Mouse (Mus musculus): Measurements from ENCODE around the gene Ece1. TPM values are rescaled to one million over a fixed set of nuclear protein-coding genes. Genes with fewer than 3 reads are reported as not detected.

Ece1 gene
- total and polyA plus RNA-seq, 3 experiments: 25.3 to 43.8 TPM; not detected in 1

- Histone ChIP-seq H3K79me2 (ENCODE audit: control insufficient read depth, insufficient read depth, low read length, poor library complexity) (no peaks in the 10 kb centered on the region), H3K27ac (ENCODE audit: control insufficient read depth, low read depth, low read length) (no peak overlapping the region), H3K9me3 (replicated peaks; ENCODE audit: insufficient read depth, low read length) (no peaks in the 10 kb centered on the region), H3K27me3 (ENCODE audit: control insufficient read depth in 1 of 2, insufficient read depth in 2 of 2, low read length in 2 of 2) (no peaks in the 10 kb centered on the region), H3K4me1 (ENCODE audit: control insufficient read depth in 1 of 2, insufficient read depth in 2 of 2, low read length in 2 of 2) (peaks cover 0 to 8% of the 10 kb centered on the region in 2 experiments; a peak in 1 of 4 replicates), H3K36me3 (ENCODE audit: control insufficient read depth in 1 of 2, insufficient read depth in 2 of 2, low read length in 2 of 2) (no peaks in the 10 kb centered on the region), H3K9ac (ENCODE audit: control insufficient read depth, low read depth, low read length, poor library complexity, severe bottlenecking) (no peak overlapping the region), H3K4me3 (ENCODE audit: control insufficient read depth in 1 of 2, insufficient read depth in 1 of 2, low read depth in 2 of 2, low read length in 2 of 2) (no peak overlapping the region)
- DNase-seq (ENCODE audit: low read depth, low spot score): peak; percentile 87
- peak; percentile 77 for TF ChIP-seq RAD21 (IDR thresholded peaks at IDR 0.05; ENCODE audit: low read depth, low read length)
- no peak for TF ChIP-seq ZNF384 (IDR thresholded peaks at IDR 0.05; ENCODE audit: low read depth, low read length)
- TF ChIP-seq CTCF (IDR thresholded peaks at IDR 0.05 in 2 of 3, conservative IDR thresholded peaks at IDR 0.05 in 1 of 3; ENCODE audit: control insufficient read depth in 1 of 3, insufficient read depth in 1 of 3, low read depth in 2 of 3, low read length in 3 of 3, poor library complexity in 1 of 3, severe bottlenecking in 1 of 3): peak; percentile 86 to 96 (median 93)
- TF ChIP-seq SMC3 (IDR thresholded peaks at IDR 0.05; ENCODE audit: low read depth, low read length): peak; percentile 88
- peak; percentile 57; the same call in 1 of the 2 replicates for TF ChIP-seq ZC3H11A (IDR thresholded peaks at IDR 0.05; ENCODE audit: low read depth, low read length)
- no peak for TF ChIP-seq MXI1 (IDR thresholded peaks at IDR 0.05; ENCODE audit: low read depth, low read length)
- no peak for TF ChIP-seq JUND (IDR thresholded peaks at IDR 0.05; ENCODE audit: low read depth, low read length)
Observed at GRCm38 (mm10) chr4:137857116-137857515, 4.9 kb upstream of the Ece1 start.

GRCm38 (mm10) chr4:137858371-137858770 lies 3.7 kb upstream of the Ece1 start:
- H3K4me3 ChIP-seq (ENCODE audit: control insufficient read depth in 1 of 2, insufficient read depth in 1 of 2, low read depth in 2 of 2, low read length in 2 of 2): no peak overlapping the region
- peaks cover 0 to 4% of the 10 kb centered on the region in 2 experiments; a peak in 2 of 4 replicates for H3K36me3 ChIP-seq (ENCODE audit: control insufficient read depth in 1 of 2, insufficient read depth in 2 of 2, low read length in 2 of 2)
- no peak overlapping the region for H3K9ac ChIP-seq (ENCODE audit: control insufficient read depth, low read depth, low read length, poor library complexity, severe bottlenecking)
- H3K79me2 ChIP-seq (ENCODE audit: control insufficient read depth, insufficient read depth, low read length, poor library complexity): no peaks in the 10 kb centered on the region; the same call in 1 of the 2 replicates
- H3K27me3 ChIP-seq (ENCODE audit: control insufficient read depth in 1 of 2, insufficient read depth in 2 of 2, low read length in 2 of 2): no peaks in the 10 kb centered on the region
- H3K9me3 ChIP-seq (replicated peaks; ENCODE audit: insufficient read depth, low read length): no peaks in the 10 kb centered on the region
- H3K27ac ChIP-seq (ENCODE audit: control insufficient read depth, low read depth, low read length): no peak overlapping the region
- no peak for DNase-seq (ENCODE audit: low read depth, low spot score)
- peaks cover 0 to 14% of the 10 kb centered on the region in 2 experiments; a peak in 2 of 4 replicates for H3K4me1 ChIP-seq (ENCODE audit: control insufficient read depth in 1 of 2, insufficient read depth in 2 of 2, low read length in 2 of 2)
- TF ChIP-seq ZMIZ1 (IDR thresholded peaks at IDR 0.05; ENCODE audit: low read depth, low read length) (no peak), MYB (IDR thresholded peaks at IDR 0.05; ENCODE audit: low read depth, low read length) (no peak), MAX (IDR thresholded peaks at IDR 0.05; ENCODE audit: low read length) (no peak), GATA1 (IDR thresholded peaks at IDR 0.05; ENCODE audit: low read depth, low read length) (no peak), TCF12 (IDR thresholded peaks at IDR 0.05; ENCODE audit: low read depth, low read length) (no peak), ZKSCAN1 (IDR thresholded peaks at IDR 0.05; ENCODE audit: low read depth, low read length) (no peak), ZC3H11A (IDR thresholded peaks at IDR 0.05; ENCODE audit: low read depth, low read length) (no peak), MYC (IDR thresholded peaks at IDR 0.05; ENCODE audit: low read depth, low read length) (no peak), ETS1 (IDR thresholded peaks at IDR 0.05; ENCODE audit: low read depth, low read length) (no peak), MXI1 (IDR thresholded peaks at IDR 0.05; ENCODE audit: low read depth, low read length) (no peak), USF1 (IDR thresholded peaks at IDR 0.05; ENCODE audit: low read depth, low read length) (no peak), MAFK (IDR thresholded peaks at IDR 0.05; ENCODE audit: borderline replicate concordance, low read depth, low read length) (no peak), ZNF384 (IDR thresholded peaks at IDR 0.05; ENCODE audit: low read depth, low read length) (no peak), RAD21 (IDR thresholded peaks at IDR 0.05; ENCODE audit: low read depth, low read length) (no peak), KAT2A (conservative IDR thresholded peaks at IDR 0.05; ENCODE audit: low read depth, low read length) (no peak)
